Mouse (Mus musculus) adrenal gland, adult (tissue): ENCODE measurements around the gene Map3k19.

Experiments used
- DNase-seq, 2 experiments: peaks; one replicate each; pipeline ENCODE4 v3.0.0; 2022 to 2023; ENCODE audit warnings: low spot score in 1 of 2; ENCODE audit not compliant: inconsistent age in 2 of 2

Gene Map3k19

GRCm38 (mm10) chr1:127802916-127803315, 51.9 kb downstream of the Map3k19 start:
- no peak for DNase-seq

- no peak for DNase-seq
These were observed 58.1 kb downstream of the Map3k19 start for GRCm38 (mm10) chr1:127796752-127797151.

GRCm38 (mm10) chr1:127796341-127796740, 58.5 kb downstream of the Map3k19 start:
- no peak for DNase-seq

GRCm38 (mm10) chr1:127795087-127795769, 59.6 kb downstream of the Map3k19 start:
- DNase-seq: no peak

GRCm38 (mm10) chr1:127793459-127793858, 61.4 kb downstream of the Map3k19 start:
- DNase-seq: no peak

- no peak for DNase-seq
These were observed 65.9 kb downstream of the Map3k19 start for GRCm38 (mm10) chr1:127788943-127789342.

- DNase-seq: no peak
These were observed 68.9 kb downstream of the Map3k19 start for GRCm38 (mm10) chr1:127785882-127786281.

GRCm38 (mm10) chr1:127783862-127784261, 71.0 kb downstream of the Map3k19 start:
- DNase-seq: no peak

- no peak for DNase-seq
These were observed 74.0 kb downstream of the Map3k19 start for GRCm38 (mm10) chr1:127780849-127781248.

GRCm38 (mm10) chr1:127780142-127780541, 74.7 kb downstream of the Map3k19 start:
- DNase-seq: no peak

- DNase-seq: no peak
These were observed 76.2 kb downstream of the Map3k19 start for GRCm38 (mm10) chr1:127778611-127779010.

- DNase-seq: peak in 1 of 2 experiments; percentile 37
These were observed 78.6 kb downstream of the Map3k19 start for GRCm38 (mm10) chr1:127776246-127776645.

GRCm38 (mm10) chr1:127775206-127775720, 79.6 kb downstream of the Map3k19 start:
- DNase-seq: peak in 1 of 2 experiments; percentile 69

- no peak for DNase-seq
These were observed 80.3 kb downstream of the Map3k19 start for GRCm38 (mm10) chr1:127774501-127774880.

GRCm38 (mm10) chr1:127773803-127774500, 80.9 kb downstream of the Map3k19 start, which contains the start of gene Ccnt2:
Ccnt2 (plus strand) TSS chr1:127774164.
- DNase-seq: peak; percentile 99 to 100

GRCm38 (mm10) chr1:127773198-127773802, 81.5 kb downstream of the Map3k19 start:
- DNase-seq: peak in 1 of 2 experiments; percentile 37

GRCm38 (mm10) chr1:127766741-127767140, 88.1 kb downstream of the Map3k19 start:
- no peak for DNase-seq

- DNase-seq: peak in 1 of 2 experiments; percentile 47
These were observed 89.4 kb downstream of the Map3k19 start for GRCm38 (mm10) chr1:127765468-127765867.
